Mouse (Mus musculus): ENCODE measurements at regions not wholly inside any gene's neighbourhood (a gene's known extent, or its start where the extent isn't known, plus 50 kb on each side); places are given as distances from the start of the nearest gene placed in this dataset.
A peak's percentile ranks its signal among the peaks of the same experiment; 100 is the strongest.

DNA sequence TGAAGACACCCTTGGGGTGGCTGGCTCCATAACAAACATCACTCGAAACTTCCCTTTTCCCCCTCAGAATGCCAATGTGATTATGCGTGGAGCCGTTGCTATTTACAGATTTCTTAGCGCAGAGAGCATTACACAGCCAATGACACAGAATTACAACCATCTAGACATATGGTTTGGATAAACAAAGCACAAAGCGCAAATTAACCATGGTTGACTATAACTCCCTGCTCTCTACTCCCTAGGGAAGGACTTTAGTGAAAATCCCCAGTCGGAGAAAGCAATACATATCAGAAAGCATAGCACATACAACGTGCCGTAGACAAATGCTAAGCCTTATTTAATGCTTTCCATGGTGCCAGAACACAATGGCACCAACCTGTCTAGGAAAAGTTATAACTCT is 131.8 kb downstream of the Tshz3 start:
- no peak for DNase-seq (ENCODE audit: low read depth, low spot score)

DNA sequence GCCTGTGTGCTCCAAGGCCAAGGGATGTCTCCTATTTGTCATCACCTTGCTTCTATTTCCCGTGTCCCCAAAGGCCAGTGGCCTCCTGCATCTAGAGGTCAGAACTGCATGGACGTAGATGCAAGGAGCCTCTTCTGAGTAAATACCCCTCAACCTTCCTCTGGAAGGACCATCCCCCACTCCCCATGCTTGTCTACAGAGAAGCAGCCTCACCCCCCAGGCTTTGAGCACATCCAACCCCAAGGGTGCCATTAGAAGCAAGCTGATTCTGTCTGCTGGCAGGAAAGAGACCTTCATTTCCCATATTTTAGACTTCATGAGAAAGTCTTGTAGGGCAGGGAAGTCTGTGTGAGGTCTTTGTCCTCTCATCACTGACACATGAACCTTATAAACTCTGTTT is 132.2 kb downstream of the Tshz3 start:
- DNase-seq (ENCODE audit: low read depth, low spot score), result no peak

DNA sequence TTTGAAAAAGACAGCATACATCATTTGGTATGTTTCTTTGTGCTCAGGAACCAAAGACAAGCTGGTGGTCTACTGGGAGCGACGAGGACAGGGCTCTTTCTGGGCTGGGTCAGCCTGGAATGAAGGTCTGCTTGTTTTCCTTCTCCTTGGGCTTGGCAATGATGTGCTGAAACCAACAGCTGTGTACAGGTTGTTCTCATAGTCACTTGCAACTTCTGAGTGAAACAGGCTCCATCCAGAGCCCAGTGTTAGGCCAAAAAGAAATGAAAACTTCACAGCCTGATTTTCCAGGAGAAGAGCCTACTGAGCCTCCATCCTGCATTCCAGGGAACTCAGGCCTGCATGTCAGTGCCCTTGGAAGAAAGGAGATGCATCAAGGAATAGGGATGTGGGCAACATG is 150.4 kb downstream of the Tshz3 start:
- no peak for DNase-seq (ENCODE audit: low read depth, low spot score)

DNA sequence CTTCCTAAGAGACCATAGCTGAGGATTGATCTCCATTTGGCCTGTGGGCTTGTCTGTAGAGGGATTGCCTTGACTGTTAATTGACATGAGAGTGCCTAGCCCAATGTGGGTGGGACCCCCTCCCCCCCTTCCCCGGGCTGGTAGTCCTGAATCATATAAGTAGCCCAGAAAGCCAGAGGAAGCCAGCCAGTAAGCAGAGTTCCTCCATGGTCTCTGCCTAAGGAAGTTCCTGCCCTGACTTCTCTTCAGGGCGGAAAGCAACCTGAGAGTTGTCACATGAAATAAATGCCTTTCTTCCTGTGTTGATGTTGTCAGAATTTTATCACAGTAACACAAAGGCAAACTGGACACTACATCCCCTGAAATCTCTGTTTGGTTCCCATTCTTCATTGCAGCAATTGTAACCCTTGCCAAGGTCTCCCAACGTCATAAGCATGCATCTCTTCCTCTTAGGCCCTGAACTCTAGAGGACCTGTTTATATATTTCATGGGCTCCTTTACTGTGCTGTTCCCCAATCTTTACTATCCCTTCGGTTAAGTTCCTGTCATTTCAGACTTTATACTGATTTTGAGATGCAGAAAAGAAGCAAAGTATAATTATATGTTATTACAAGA is 153.5 kb downstream of the Tshz3 start:
- no peak for DNase-seq (ENCODE audit: low read depth, low spot score)

DNA sequence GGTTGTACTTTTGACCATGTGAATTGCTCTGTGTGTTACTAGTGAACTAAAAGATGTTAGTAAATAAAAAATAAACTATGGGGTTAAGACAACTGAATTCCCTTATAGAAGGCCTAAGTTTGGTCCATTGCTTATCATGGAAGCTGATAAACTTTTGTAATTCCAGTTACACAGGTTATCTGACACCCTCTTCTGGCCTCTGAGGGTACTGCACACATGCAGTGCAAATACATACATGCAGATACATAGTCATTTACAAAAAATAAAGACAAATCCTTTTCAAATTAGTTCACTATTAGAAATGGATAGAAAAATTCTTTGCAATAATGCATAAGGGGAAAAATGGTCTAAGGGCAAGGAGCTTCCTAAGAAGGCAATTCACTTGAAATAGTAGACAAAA is 156.4 kb downstream of the Tshz3 start:
- no peak for DNase-seq (ENCODE audit: low read depth, low spot score)

DNA sequence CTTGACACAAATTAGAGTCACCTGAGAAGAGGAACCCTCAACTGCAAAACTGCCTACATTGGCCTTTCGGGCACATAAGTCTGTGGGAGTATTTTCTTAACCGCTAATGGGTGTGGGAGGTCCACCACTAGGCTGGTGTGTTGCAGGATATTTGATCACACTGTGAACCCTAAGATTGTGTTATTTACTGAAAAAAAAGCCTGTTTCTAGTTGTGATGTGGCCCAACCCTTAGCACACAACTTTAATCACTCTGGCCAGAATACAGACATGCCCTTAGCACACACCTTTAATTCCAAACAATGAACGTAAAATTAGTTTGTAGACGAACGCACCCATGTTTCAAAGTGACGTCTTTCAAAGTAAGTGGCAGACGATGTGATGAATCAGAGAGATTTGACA is 161.5 kb downstream of the Tshz3 start:
- DNase-seq (ENCODE audit: low read depth, low spot score), result no peak

DNA sequence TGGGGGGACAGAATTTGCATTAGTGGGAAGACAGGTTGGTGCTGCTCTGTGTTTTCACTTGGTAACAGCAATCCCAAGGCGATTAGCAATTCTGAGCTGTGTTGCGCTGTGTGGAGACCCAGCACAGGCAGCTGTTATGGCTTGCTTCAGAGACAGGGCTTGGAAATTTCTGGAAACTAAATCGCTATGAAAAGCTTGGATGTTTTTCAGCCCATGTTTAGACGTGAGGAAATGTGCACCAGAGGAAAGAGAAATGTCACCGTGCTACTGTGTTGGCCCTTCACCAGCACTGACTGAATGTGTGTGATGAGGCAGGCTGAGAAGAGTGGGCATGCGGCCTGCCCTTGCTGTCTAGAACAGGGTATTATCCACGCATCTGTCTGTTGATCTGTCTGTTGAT is 164.6 kb downstream of the Tshz3 start:
- DNase-seq (ENCODE audit: low read depth, low spot score), result no peak

DNA sequence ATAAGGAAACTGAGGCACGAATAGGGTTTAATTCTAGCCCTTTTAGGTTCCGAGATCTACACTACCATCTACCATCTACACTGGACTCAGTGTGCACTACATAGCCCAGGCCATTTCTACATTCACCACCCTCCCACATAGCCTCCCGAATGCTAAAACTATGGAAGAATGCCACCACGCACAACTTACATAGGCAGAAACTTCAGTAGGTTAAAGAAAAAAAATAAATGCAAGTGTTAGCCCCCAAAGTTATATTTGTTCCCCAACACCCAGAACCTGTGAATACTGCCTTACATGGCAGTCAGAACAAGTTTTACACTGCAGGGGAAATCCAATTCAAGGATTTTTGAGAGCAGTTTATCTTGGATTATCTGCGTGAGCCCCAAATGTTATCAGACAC is 165.8 kb downstream of the Tshz3 start:
- no peak for DNase-seq (ENCODE audit: low read depth, low spot score)

DNA sequence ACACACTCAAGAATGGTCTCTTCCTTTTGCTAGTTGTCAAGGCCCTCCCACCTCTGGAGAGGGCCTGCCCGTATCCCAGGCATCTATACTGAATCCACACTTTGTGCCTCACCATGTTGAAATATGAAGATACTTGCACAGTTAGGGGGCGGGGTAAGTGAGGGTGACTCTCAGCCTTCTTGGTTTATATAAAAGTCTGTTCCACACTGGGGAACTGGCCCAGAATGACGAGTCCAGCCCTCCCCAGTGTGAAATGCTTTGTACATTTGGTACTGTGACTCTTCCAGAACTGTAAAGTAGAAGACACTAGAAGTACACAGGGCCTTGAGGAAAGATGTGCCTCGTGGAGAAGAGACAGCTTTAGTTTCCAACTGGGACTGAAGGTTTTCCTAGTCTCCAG is 166.8 kb downstream of the Tshz3 start:
- DNase-seq (ENCODE audit: low read depth, low spot score), result no peak

DNA sequence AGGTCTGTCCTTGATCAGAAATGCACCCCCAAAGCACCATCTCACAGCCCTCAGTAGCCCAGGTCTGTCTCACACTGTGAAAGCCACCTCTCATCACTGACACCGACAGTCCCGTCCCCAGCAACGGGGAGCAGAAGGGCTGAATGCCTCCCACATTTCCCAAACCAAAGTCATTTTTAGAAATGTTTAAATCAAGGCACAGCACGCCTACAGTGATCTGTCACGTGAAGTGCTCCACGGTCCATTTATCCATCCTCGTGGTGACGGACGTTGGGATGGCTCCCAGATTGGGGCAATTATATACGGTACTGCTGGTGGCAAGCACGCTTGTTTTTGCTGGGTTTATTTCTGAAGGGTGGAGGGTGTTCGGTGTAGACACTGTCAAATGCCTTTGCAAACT is 168.7 kb downstream of the Tshz3 start:
- DNase-seq (ENCODE audit: low read depth, low spot score), result no peak

DNA sequence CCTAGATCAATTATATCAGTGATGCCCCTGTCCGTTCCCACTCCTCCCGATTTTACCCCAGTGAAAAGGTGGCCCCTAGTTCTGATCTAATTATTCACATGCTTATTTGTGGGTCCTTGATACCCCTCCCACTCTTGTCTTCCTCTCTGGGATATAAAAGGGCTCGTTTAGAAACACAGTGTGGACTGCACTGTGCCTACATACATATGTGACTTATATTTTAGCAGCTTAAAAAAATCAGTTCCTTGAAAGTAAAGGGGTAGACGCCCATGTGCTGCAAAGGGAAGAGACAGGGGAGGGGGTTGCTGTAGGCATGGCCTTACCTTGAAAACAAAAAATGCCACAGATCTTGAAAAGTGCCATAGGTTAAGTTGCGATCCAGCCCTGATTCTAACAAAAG is 176.1 kb downstream of the Tshz3 start:
- no peak for DNase-seq (ENCODE audit: low read depth, low spot score)

DNA sequence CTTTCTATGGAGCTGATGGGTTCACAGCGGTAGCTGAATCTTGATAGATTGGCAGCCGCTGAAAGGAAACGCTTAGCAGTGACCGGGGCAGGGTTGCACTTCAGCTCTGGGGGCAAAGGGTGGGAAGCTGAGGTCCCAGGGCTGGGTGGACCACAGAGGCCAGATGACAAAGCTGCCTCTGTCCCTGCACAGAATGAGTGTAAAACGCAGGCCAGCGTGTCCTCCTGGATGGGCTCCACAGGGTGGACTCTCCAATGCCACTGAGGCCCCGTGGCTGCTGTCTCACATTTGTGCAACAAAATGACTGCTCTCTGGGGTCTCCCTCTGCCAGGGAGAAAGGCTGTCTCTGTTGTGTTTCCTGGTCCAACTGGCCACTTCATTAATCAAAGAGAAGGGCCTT is 179.8 kb downstream of the Tshz3 start:
- no peak for DNase-seq (ENCODE audit: low read depth, low spot score)

DNA sequence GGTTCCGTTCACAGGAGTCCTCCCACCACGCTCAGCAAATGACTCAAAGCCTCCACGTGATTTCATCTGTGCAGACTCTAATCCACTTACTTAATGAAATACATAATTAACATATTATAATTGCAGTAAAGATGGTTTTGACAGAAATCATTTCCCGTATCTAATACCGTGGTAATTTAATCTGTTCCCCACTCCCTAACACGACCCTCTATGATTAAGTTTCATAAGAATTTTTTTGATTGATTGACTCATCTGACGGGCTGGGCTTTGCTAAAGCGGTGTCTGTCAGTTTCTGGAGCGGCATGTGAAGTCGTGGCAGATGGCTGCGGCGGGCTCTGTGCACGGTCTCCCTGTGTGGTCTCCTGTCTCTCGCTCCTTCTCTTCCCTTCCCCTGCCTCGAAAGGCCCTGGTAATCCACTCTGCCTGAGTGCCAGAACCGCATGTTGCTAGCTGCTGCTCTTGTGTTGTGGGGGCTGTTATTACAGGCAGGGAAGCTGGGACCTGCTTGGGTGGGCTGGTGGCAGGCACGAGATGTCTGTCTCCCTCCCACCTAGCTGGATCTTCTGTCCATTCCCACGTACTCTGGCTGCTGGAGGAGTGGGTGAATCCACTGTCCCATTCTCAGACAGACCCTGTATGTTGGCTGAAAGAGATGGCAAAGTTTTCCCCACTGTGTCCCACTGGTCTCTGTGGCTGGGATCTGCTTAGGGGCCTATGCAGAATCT is 195.0 kb downstream of the Tshz3 start:
- DNase-seq (ENCODE audit: low read depth, low spot score), result peak; percentile 28

DNA sequence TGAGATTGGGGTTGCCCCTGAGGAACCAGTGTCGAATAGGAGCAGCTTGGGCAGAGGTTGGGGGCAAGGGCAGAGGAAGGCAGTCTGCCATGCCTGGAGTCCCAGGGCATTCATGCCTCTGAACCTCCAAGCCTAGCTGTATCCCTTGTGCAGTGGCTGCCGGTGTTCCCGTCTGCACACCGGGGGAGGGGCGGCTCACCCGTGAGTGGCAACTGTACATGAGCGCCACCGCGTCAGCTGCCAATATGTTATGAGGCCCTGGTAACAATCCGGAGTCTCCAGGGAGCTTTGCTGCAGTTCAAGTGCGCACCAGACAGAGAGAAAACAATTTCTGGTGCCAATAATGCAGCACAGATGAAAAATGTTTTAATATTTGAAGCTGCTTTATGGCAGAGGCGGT is 198.4 kb downstream of the Tshz3 start:
- no peak for DNase-seq (ENCODE audit: low read depth, low spot score)

DNA sequence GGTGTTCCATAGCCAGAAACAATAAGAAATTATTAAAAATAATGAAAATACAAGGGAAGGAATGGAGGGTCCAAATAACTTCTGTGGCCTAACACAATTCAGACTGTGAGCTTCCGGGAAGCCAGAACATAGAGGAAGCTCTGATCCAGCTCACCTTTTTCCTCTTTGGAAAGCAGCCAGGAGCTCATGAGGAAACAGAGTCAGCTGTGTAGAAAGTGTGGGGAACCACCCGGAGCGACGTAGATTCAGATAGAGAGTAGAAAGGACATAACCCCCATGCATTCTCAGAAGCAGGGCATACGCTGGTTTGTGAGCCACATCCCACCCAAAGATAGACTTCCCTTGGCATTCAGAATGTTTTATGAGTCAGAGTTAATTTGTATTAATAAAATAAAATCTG is 203.6 kb downstream of the Tshz3 start:
- no peak for DNase-seq (ENCODE audit: low read depth, low spot score)

DNA sequence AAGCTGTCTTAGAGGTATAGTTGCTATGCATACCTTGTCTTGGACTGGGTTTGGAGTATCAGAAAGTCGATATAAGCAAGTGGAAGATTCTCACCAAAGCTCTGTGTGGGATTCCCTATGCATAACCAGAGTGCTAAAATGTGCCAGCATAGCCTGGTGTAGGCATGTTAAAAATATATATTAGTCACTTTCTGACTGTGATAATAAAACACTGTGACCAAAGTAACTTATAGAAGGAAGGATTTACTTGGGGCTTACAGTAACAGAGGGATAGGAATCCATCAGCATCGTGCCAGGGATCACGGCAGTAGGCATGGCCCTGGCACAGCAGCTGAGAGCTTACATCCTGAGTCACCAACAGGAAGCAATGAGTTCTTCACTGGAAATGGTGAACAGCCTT is 215.4 kb downstream of the Tshz3 start:
- DNase-seq (ENCODE audit: low read depth, low spot score), result no peak

DNA sequence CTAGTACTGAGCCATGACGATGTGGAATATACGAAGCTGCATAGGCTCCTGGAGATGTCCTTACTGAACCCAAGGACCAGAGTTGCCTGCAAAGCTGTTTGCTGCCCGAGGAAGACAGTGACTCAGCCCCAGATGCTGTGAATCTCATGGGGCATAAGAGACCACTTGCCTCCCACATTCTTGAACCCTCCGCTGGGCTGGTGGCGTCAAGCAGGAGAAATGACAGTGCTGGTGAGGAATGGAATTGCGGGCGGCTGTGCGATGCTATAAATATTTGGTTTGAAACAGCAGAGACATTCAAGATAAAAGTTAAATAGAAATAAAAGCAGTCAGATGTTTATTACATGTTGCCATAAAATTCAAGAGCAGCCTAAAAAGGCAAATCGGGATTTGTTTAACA is 216.3 kb downstream of the Tshz3 start:
- DNase-seq (ENCODE audit: low read depth, low spot score), result no peak

DNA sequence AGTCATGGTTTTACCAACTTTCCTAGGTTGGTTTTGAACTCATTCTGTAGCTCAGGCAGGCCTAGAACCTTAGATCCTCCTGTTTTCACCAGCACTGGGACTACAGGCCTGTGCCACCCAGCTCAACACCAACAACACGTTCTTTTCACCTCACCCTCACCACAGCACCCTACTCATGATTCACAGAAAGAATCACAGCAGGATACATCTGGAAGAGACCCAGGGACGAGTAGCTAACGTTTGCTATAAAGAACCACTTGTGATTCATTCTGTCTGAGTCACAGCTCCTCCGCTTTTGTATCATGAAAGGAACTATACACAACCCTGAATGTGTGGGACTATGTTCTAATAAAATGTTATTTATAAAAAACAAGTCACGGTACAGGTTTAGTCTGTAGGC is 217.3 kb downstream of the Tshz3 start:
- no peak for DNase-seq (ENCODE audit: low read depth, low spot score)

DNA sequence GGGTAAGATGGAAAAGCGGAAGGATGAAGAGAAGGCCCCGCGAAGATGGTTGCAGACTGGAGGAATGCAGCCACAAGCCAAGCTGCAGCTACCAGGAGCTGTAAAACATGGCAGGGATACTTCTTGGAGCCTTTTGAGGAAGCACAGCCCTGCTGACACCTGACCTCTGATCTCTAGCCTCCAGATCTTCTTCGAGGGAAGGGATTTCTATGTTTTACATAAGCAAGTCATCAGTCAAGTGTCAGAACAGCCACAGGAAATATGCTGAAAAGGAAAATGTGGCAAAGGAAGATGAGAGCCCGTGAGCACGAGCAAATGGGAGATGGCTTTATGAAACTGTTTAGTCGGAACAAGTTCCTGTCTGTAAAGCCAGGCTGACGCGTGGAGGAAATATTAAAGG is 219.1 kb downstream of the Tshz3 start:
- DNase-seq (ENCODE audit: low read depth, low spot score), result no peak

DNA sequence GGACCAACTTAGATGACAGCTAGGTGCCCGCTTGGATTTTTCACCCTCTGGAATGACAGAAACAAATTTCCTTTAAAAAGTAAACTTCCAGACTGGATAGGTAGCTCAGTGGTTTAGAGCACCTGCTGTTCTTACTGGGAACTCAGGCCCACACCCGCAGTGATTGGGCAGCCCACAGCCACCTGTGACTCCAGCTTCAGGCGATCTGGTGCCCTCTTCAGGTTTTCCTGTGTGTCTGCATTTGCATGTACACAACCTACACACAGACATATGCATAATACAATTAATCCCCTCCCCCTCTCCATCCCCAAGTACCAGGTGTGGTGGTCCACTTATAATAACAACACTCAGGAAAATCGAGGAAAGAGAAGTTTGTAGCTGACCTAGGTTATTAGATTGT is 221.5 kb downstream of the Tshz3 start:
- no peak for DNase-seq (ENCODE audit: low read depth, low spot score)

DNA sequence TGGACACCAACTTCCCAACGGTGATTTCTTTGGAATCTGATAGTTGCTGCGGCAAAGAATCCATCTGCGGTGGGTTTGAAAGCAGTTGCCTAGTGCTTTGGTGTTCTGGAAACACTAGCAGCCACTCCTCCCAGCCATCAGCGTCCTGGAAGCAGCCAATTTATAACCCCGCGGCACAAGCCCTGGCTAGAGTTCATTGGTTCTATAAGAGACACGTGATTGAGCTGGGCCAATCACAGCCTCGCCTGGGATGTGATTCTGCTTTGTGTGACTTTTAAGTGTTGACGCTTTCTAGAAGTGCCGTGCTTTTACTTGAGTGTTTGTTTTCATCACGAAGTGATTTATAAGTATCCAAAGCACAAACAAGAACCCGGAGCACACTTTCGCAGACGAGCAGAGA is 223.1 kb downstream of the Tshz3 start:
- no peak for DNase-seq (ENCODE audit: low read depth, low spot score)

DNA sequence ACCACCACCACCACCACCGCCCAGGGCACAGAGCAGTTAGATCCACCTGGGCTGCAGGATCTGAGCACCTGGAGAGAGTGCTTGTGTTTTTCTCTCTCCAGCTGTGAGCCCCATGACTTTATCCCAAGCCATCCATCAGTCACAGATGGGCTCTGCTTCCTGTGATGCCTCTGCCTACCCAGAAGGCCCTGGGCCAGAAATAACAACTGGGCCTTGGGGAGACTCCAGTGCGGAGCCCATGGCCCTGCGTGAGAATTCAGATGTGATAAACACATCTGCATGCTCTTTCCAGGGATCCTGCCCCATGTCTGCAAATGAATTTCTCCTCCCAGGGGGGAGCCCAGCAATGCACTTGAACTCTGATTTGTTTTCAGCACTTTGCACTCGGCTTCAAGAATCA is 235.6 kb downstream of the Tshz3 start:
- DNase-seq (ENCODE audit: low read depth, low spot score), result no peak

DNA sequence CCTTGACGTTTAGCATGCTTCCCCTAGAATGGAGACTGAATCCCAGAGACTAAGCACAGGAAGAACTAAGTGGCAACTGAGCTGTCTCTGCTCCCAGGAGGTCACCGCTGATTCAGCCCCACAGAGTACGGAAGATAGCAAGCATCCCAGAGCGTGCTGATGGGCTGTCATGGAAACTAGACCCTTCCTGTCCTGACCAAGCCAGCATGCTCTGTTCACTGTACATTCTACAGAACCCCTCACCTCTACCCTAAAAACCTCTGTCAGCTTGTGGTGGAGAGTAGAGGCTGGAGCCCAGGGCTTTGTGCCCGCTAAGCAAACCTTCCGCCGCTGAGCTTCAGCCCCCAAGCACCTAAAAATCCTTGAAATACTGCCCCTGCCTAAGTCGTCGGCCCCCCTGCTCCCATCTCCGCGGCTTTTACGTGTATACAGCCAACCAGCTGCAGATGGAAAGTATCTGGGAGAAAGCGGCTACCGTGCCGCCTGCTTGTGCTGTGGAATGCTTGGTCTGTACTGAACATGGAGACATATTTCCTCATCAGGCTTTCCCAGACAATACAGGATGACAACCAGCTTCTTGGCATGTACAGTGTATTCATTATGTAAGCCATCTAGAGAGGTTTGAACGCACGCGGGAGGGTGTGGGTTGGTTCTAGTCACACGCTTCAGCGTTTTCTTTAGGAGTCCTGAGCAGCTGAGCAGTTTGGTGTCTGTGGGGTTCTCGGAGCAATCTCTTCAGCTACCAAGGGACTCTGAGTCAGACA is 237.1 kb downstream of the Tshz3 start:
- no peak for DNase-seq (ENCODE audit: low read depth, low spot score)
